Mouse (Mus musculus): ENCODE measurements at regions not wholly inside any gene's neighbourhood (a gene's known extent, or its start where the extent isn't known, plus 50 kb on each side); places are given as distances from the start of the nearest gene placed in this dataset.

DNA sequence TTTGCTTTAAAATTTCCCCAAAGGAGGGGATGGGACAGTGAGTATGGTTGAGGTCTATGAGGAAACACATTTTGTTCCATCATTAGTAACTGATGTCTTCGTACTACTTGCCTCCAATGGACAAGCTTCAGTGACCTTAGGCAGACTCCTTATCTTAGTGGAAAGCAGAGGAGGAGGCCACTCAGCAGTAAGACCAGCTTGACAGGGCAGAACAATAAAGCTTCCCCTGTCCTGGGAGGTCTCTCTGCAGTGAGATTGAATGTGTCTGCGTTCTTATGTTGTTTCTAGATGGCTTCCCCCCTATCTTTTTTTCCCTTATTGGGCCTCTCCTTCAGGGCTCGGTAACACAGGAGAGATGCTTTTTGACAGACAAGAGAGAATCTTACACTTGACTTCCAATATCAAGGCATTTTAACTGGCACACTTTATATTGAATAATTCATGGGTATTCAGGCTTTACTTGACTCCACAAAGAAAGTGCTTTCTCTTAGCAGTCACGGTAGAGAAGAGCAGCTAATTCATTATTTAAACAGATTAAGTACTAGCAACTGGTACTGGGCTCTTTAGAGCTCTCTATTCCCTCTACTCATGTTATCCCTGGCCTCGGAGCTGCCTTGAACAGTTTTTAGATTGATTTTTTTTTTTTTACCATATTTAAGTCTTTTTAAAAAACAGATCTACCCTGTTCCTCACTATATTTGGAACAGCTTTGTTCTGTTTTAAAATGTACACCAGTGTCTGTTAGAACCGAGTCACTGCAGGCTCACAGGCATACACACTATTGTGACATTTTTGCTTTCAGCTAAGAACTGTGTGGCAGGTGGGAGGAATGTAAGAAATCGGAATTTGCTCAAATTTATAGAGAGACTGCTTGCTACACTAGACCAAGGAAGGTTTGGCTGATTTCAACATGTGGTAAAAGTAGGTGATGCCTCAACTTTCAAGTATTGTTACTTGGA lies 347.2 kb downstream of the Cetn3 start:
- TF ChIP-seq CTCF (IDR thresholded peaks at IDR 0.05; ENCODE audit: extremely low read depth, insufficient read length, insufficient replicate concordance, low read depth, low read length) (no peak), POLR2A (IDR thresholded peaks at IDR 0.05; ENCODE audit: low read depth, low read length) (no peak)

Data from small intestine, adult 2 months (tissue).